Mouse (Mus musculus) liver, embryonic 15.5 days (tissue): ENCODE data around the gene Amigo1. TPM values are rescaled to one million over a fixed set of nuclear protein-coding genes. Genes with fewer than 3 reads are reported as not detected.
A peak's percentile ranks its signal among the peaks of the same experiment; 100 is the strongest.

Source experiments
- ATAC-seq: fragments of 200-750 bp; cut with Nextera tagmentation; 2 replicates; pipeline ENCODE4 v1.8.0; 2017; ENCODE audit warnings: moderate number of reproducible peaks, mild to moderate bottlenecking, moderate library complexity; ENCODE audit not compliant: insufficient read depth
- H3K27ac ChIP-seq: fragments of 300-500 bp; sonication (generic); replicated peaks from 2 replicates; pipeline ENCODE4 v1.5.1; 2015; ENCODE audit warnings: mild to moderate bottlenecking, inconsistent platforms
- H3K27me3 ChIP-seq: fragments of 300-500 bp; sonication (generic); 2 replicates; pipeline ENCODE4 v1.6.1; 2015; ENCODE audit warnings: mild to moderate bottlenecking, inconsistent platforms
- H3K36me3 ChIP-seq: fragments of 300-500 bp; sonication (generic); replicated peaks from 2 replicates; pipeline ENCODE4 v1.6.1; 2015; ENCODE audit warnings: moderate library complexity, mild to moderate bottlenecking, inconsistent platforms
- H3K4me1 ChIP-seq: fragments of 300-500 bp; sonication (generic); replicated peaks from 2 replicates; pipeline ENCODE4 v1.6.1; 2015; ENCODE audit warnings: inconsistent platforms
- H3K4me2 ChIP-seq: fragments of 300-500 bp; sonication (generic); 2 replicates; pipeline ENCODE4 v1.6.1; 2015; ENCODE audit warnings: moderate library complexity, mild to moderate bottlenecking, inconsistent platforms
- H3K4me3 ChIP-seq: fragments of 300-500 bp; sonication (generic); replicated peaks from 2 replicates; pipeline ENCODE4 v1.5.1; 2015; ENCODE audit warnings: mild to moderate bottlenecking, inconsistent platforms
- H3K9ac ChIP-seq: fragments of 300-500 bp; sonication (generic); 2 replicates; pipeline ENCODE4 v1.6.1; 2015; ENCODE audit warnings: moderate library complexity, mild to moderate bottlenecking, inconsistent platforms
- H3K9me3 ChIP-seq: fragments of 300-500 bp; sonication (generic); replicated peaks from 2 replicates; pipeline ENCODE4 v1.6.1; 2016; ENCODE audit warnings: inconsistent platforms
- WGBS: fragments of 180-500 bp; shearing (Covaris S2); methylation state at CpG from one replicate; pipeline ENCODE4 v1.1.7; 2015; ENCODE audit warnings: mixed read lengths; ENCODE audit not compliant: insufficient replicate concordance; 5-methylcytosine and 5-hydroxymethylcytosine counted together
- polyA plus RNA-seq: library from polyadenylated mRNA; unstranded; fragments of >200 nt; fragmentation: Nextera tagmentation; extraction: Ambion mirVana; gene quantifications from 2 replicates; pipeline ENCODE4 v1.2.1, GENCODE M21; 2015

The Amigo1 gene
- polyA plus RNA-seq, result 0.75 and 1.1 TPM in 2 replicates

DNA sequence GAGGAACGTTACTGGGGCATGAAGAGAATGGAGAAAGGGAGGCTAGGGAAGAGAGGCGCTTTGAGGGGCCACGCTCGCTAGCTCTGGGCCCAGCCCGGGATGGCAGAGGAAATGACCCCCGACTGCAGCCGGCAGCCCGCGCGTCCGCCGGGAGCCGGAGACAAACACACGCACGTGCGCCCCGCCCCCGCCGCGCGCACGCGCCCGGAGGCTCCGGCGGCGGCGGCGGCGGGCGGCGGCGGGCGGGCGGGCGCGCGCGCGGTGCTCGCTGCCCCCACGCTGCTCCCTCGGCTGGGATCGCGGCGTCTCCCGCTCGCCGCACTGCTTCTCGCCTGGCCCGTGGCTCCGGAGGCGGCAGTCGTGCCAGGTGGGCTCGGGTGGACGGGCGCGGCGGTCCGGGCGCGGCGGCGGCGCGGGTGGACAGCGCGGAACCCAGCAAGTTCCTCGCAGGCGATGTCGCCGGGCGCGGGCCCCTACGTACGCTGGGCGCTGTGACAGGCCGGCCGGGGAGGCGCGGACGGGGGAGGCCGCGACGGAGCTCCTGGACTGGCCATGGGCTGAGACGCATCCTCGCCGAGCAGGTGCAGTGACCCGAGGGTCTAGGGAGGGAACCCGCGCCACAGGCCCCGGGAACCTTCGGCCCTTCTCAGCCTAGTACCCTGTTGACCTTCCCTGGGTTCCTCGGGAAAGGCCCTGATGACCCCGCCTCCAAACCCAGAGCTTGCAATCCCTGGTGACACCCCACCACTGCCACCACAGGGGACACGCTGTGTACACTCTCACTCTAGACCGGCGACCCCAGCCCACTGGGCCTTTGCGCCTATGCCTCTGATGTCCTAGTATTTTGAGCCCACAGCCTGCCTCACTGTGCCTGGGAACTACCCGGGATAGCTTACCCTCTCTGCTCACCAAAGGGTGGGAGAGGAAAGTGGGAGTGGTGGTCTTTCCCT lies at the start of gene Amigo1:
Gene Amigo1 (plus strand): TSS at position 238 of the 950 bp plus-strand sequence.
- ATAC-seq, result peak; percentile 56
- Histone ChIP-seq H3K9me3 (no peaks in the 10 kb centered on the region), H3K36me3 (no peaks in the 10 kb centered on the region), H3K27ac (no peak within 1 kb of the TSS), H3K9ac (peak within 1 kb of the TSS; percentile 45; the same call in 1 of the 2 replicates), H3K4me2 (peak within 1 kb of the TSS; percentile 88), H3K4me1 (peaks cover 15% of the 10 kb centered on the region), H3K27me3 (peaks cover 62% of the 10 kb centered on the region), H3K4me3 (peak within 1 kb of the TSS; percentile 66)
- WGBS, result 3% methylated on average over 41 of the region's 100 CpGs

- Histone ChIP-seq H3K27me3 (no peaks in the 10 kb centered on the region), H3K9ac (no peak overlapping the region), H3K27ac (no peak overlapping the region), H3K4me1 (peaks cover 63% of the 10 kb centered on the region), H3K4me2 (no peak overlapping the region), H3K4me3 (no peak overlapping the region), H3K9me3 (no peaks in the 10 kb centered on the region), H3K36me3 (peaks cover 57% of the 10 kb centered on the region)
- no peak for ATAC-seq
- WGBS, result 47% methylated on average over 1 of the region's 1 CpGs
These were observed 47.0 kb upstream of the Amigo1 start for GRCm38 (mm10) chr3:108139113-108139512.

DNA sequence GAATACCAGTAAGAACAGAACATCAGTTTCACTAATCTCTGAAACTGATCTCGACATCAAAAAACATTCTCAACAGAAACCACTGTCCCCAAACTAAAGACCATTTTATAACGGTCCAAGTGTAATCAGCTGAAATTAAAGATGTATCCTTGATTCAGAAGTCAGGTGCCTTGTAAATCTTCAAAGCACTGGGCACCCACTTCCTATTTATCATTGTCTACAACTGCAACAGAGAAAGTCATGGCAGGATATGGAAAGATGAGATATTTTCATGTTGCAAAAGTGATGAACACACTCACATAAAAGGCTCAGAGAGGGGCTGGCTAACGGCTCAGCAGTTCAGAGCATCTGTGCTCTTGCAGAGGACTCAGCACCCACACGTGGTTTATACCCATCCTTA lies 45.3 kb upstream of the Amigo1 start:
- Histone ChIP-seq H3K4me3 (no peak overlapping the region), H3K4me1 (peaks cover 61% of the 10 kb centered on the region), H3K9ac (no peak overlapping the region), H3K36me3 (peaks cover 54% of the 10 kb centered on the region), H3K27ac (no peak overlapping the region), H3K27me3 (no peaks in the 10 kb centered on the region), H3K4me2 (no peak overlapping the region), H3K9me3 (no peaks in the 10 kb centered on the region)
- no peak for ATAC-seq
- 57% methylated on average over 4 of the region's 4 CpGs for WGBS

GRCm38 (mm10) chr3:108145534-108146445 lies 40.3 kb upstream of the Amigo1 start, which contains the start of gene Gnai3:
Gene Gnai3, minus strand, starts transcription at chr3:108146146.
- H3K4me2 ChIP-seq, result peak within 1 kb of the TSS; percentile 91
- H3K9me3 ChIP-seq, result no peaks in the 10 kb centered on the region
- peak within 1 kb of the TSS; percentile 87 for H3K4me3 ChIP-seq
- H3K27me3 ChIP-seq, result no peaks in the 10 kb centered on the region
- peak within 1 kb of the TSS; percentile 91 for H3K9ac ChIP-seq
- ATAC-seq, result peak; percentile 96
- H3K36me3 ChIP-seq, result peaks cover 18% of the 10 kb centered on the region
- H3K27ac ChIP-seq, result peak within 1 kb of the TSS; percentile 98
- peaks cover 56% of the 10 kb centered on the region for H3K4me1 ChIP-seq
- WGBS, result under 1% methylated on average over 63 of the region's 63 CpGs

DNA sequence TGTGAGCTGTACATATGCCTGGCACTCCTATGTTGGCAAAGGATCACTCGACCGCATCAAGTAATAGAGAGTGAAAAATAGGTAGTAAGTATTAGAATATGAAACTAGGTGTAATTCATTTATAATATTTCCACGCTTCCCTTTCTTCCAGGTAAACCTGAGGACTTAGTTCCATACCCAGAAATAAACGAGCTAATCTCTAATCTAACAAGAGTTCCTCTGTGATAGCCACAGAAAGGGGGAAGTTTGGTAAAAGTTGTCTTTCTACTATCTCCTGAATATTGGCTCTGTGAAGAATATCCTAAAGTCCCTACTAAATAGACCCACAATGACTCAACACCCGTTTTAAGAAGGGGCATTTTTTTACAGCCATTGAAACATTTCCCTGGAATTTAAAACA lies 39.5 kb upstream of the Amigo1 start:
- ATAC-seq, result no peak
- Histone ChIP-seq H3K36me3 (peaks cover 13% of the 10 kb centered on the region), H3K27ac (peak overlapping the region; percentile 98), H3K9ac (peak overlapping the region; percentile 91), H3K4me3 (peak overlapping the region; percentile 87), H3K9me3 (no peaks in the 10 kb centered on the region), H3K4me2 (peak overlapping the region; percentile 91), H3K4me1 (peaks cover 57% of the 10 kb centered on the region), H3K27me3 (no peaks in the 10 kb centered on the region)
- 29% methylated on average over 5 of the region's 5 CpGs for WGBS

GRCm38 (mm10) chr3:108147386-108148235 lies 38.5 kb upstream of the Amigo1 start:
- no peak for ATAC-seq
- H3K36me3 ChIP-seq, result peaks cover 6% of the 10 kb centered on the region
- peak overlapping the region; percentile 98 for H3K27ac ChIP-seq
- no peaks in the 10 kb centered on the region for H3K9me3 ChIP-seq
- peak overlapping the region; percentile 91 for H3K4me2 ChIP-seq
- 61% methylated on average over 11 of the region's 11 CpGs for WGBS
- no peaks in the 10 kb centered on the region for H3K27me3 ChIP-seq
- peaks cover 48% of the 10 kb centered on the region for H3K4me1 ChIP-seq
- peak overlapping the region; percentile 34 for H3K9ac ChIP-seq
- no peak overlapping the region for H3K4me3 ChIP-seq

DNA sequence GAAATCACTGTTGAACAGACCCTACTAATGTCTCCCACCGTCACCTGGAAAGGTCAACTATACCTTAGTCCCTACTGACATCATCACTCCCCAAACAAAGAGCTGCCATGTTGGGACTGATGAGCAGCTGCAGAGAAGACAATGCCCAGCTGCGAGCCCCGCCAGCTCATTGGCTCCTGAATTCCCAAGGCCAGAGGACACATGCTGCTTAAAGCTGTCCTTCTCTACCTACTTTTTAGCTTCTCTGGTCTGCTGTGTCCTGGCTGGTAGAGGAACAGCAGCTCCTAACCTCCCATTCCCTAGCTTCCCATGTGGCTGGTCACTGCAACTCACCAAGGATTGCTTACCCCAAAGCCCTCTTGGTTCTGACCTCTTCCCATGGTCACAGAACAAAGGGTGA lies 33.8 kb upstream of the Amigo1 start:
- no peak overlapping the region for H3K4me2 ChIP-seq
- peaks cover 16% of the 10 kb centered on the region for H3K4me1 ChIP-seq
- H3K9ac ChIP-seq, result no peak overlapping the region
- H3K27me3 ChIP-seq, result no peaks in the 10 kb centered on the region
- no peak overlapping the region for H3K4me3 ChIP-seq
- no peaks in the 10 kb centered on the region for H3K9me3 ChIP-seq
- 67% methylated on average over 3 of the region's 3 CpGs for WGBS
- ATAC-seq, result no peak
- H3K36me3 ChIP-seq, result no peaks in the 10 kb centered on the region
- no peak overlapping the region for H3K27ac ChIP-seq

- no peak for ATAC-seq
- Histone ChIP-seq H3K36me3 (no peaks in the 10 kb centered on the region), H3K27ac (no peak within 1 kb of the TSS), H3K9ac (no peak within 1 kb of the TSS), H3K4me2 (no peak within 1 kb of the TSS), H3K9me3 (no peaks in the 10 kb centered on the region), H3K4me3 (no peak within 1 kb of the TSS), H3K27me3 (no peaks in the 10 kb centered on the region), H3K4me1 (0 out of 2 replicates have a peak, but pooled peaks cover 6% of the 10 kb centered on the region)
- WGBS, result 47% methylated on average over 4 of the region's 4 CpGs
These were observed 31.5 kb upstream of the Amigo1 start, which contains the start of gene Gpr61 for GRCm38 (mm10) chr3:108154656-108155055. Gene Gpr61, minus strand, starts transcription at chr3:108154882.

DNA sequence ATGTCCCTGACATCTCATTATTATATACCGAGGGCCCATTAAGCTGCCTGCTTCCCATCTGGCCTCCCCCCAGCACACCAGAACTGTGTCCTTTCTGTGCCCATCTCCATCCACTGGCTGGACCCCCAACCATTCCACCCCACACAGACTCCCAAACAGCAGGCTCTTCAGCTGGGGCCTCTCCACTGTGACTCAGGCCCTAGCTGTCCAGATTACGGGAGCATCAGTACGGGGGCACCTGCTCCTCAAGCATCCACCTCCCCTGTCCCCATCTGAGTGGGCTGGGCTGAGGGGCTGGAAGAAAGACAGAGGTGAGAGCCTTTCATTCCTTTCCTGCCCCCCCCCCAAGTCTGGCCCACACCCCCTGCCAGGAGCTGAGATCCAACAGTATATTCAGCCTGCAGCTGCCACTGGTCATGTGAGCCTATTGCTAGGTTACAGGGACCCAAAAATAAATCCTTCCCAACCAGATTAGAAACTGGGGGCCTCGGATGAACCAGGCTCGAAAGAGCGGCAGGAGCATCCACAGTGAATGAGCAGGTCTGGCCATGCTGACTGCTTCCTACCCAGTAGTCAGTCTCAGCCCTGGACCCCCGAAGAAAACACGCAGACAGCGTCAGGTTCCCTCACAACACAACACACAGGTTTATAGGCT lies 27.6 kb upstream of the Amigo1 start:
- 63% methylated on average over 9 of the region's 9 CpGs for WGBS
- no peaks in the 10 kb centered on the region for H3K36me3 ChIP-seq

GRCm38 (mm10) chr3:108164091-108164490 lies 22.0 kb upstream of the Amigo1 start:
- no peak overlapping the region for H3K9ac ChIP-seq
- WGBS, result 60% methylated on average over 5 of the region's 5 CpGs
- H3K9me3 ChIP-seq, result no peaks in the 10 kb centered on the region
- no peaks in the 10 kb centered on the region for H3K4me1 ChIP-seq
- no peak overlapping the region for H3K27ac ChIP-seq
- no peak overlapping the region for H3K4me3 ChIP-seq
- peaks cover 28% of the 10 kb centered on the region for H3K27me3 ChIP-seq
- no peak overlapping the region for H3K4me2 ChIP-seq
- H3K36me3 ChIP-seq, result no peaks in the 10 kb centered on the region
- ATAC-seq, result no peak

More for the DNA sequence above, 27.6 kb upstream of the Amigo1 start:
- Histone ChIP-seq H3K27me3 (peaks cover 11% of the 10 kb centered on the region), H3K4me3 (no peak overlapping the region), H3K4me1 (no peaks in the 10 kb centered on the region), H3K9me3 (no peaks in the 10 kb centered on the region), H3K27ac (no peak overlapping the region), H3K9ac (no peak overlapping the region), H3K4me2 (no peak overlapping the region)
- no peak for ATAC-seq
